Mouse (Mus musculus): ENCODE data around the gene Zdhhc18. TPM values are rescaled to one million over a fixed set of nuclear protein-coding genes. Genes with fewer than 3 reads are reported as not detected.

Gene Zdhhc18
- polyA plus RNA-seq, 1 experiment from 2014 or later: 3.0 TPM

- Histone ChIP-seq H3K4me2 (replicated peaks) (no peak overlapping the region), H3K4me1 (replicated peaks; ENCODE audit: control insufficient read depth, insufficient read depth, low read length) (no peaks in the 10 kb centered on the region), H3K4me3 (replicated peaks; ENCODE audit: low read length) (no peak overlapping the region), H3K9me3 (ENCODE audit: control insufficient read depth, low read length) (no peaks in the 10 kb centered on the region), H3K36me3 (replicated peaks; ENCODE audit: control insufficient read depth, insufficient read depth) (no peaks in the 10 kb centered on the region), H3K27me3 (ENCODE audit: control insufficient read depth, insufficient read depth, low read length) (no peaks in the 10 kb centered on the region), H3K27ac (no peak overlapping the region), H3K9ac (no peak overlapping the region)
- no peak for DNase-seq (ENCODE audit: low spot score)
- ATAC-seq (ENCODE audit: low FRiP score): no peak
- WGBS: 29% methylated on average over 8 of the region's 8 CpGs
These were observed 82.7 kb downstream of the Zdhhc18 start for GRCm38 (mm10) chr4:133567251-133567650.

GRCm38 (mm10) chr4:133563123-133563571 is 86.8 kb downstream of the Zdhhc18 start:
- H3K9me3 ChIP-seq (ENCODE audit: control insufficient read depth, low read length): no peaks in the 10 kb centered on the region
- no peak overlapping the region for H3K4me2 ChIP-seq (replicated peaks)
- no peak for ATAC-seq (ENCODE audit: low FRiP score)
- no peaks in the 10 kb centered on the region for H3K36me3 ChIP-seq (replicated peaks; ENCODE audit: control insufficient read depth, insufficient read depth)
- 73% methylated on average over 11 of the region's 11 CpGs for WGBS
- no peaks in the 10 kb centered on the region for H3K27me3 ChIP-seq (ENCODE audit: control insufficient read depth, insufficient read depth, low read length)
- no peaks in the 10 kb centered on the region for H3K4me1 ChIP-seq (replicated peaks; ENCODE audit: control insufficient read depth, insufficient read depth, low read length)
- no peak overlapping the region for H3K27ac ChIP-seq
- H3K4me3 ChIP-seq (replicated peaks; ENCODE audit: low read length): no peak overlapping the region
- no peak overlapping the region for H3K9ac ChIP-seq
- DNase-seq (ENCODE audit: low spot score): no peak

GRCm38 (mm10) chr4:133561622-133562021 is 88.3 kb downstream of the Zdhhc18 start:
- ATAC-seq (ENCODE audit: low FRiP score) (no peak), DNase-seq (ENCODE audit: low spot score) (no peak)
- H3K9ac ChIP-seq: no peak overlapping the region
- no peak overlapping the region for H3K4me3 ChIP-seq (replicated peaks; ENCODE audit: low read length)
- no peaks in the 10 kb centered on the region for H3K27me3 ChIP-seq (ENCODE audit: control insufficient read depth, insufficient read depth, low read length)
- H3K36me3 ChIP-seq (replicated peaks; ENCODE audit: control insufficient read depth, insufficient read depth): no peaks in the 10 kb centered on the region
- WGBS: 72% methylated on average over 4 of the region's 4 CpGs
- H3K27ac ChIP-seq: no peak overlapping the region
- no peak overlapping the region for H3K4me2 ChIP-seq (replicated peaks)
- no peaks in the 10 kb centered on the region for H3K4me1 ChIP-seq (replicated peaks; ENCODE audit: control insufficient read depth, insufficient read depth, low read length)
- no peaks in the 10 kb centered on the region for H3K9me3 ChIP-seq (ENCODE audit: control insufficient read depth, low read length)

- 82% methylated on average over 4 of the region's 4 CpGs for WGBS
- H3K9ac ChIP-seq: no peak overlapping the region
- ATAC-seq (ENCODE audit: low FRiP score) (no peak), DNase-seq (ENCODE audit: low spot score) (no peak)
- H3K4me1 ChIP-seq (replicated peaks; ENCODE audit: control insufficient read depth, insufficient read depth, low read length): no peaks in the 10 kb centered on the region
- H3K9me3 ChIP-seq (ENCODE audit: control insufficient read depth, low read length): no peaks in the 10 kb centered on the region
- H3K27ac ChIP-seq: no peak overlapping the region
- no peaks in the 10 kb centered on the region for H3K27me3 ChIP-seq (ENCODE audit: control insufficient read depth, insufficient read depth, low read length)
- H3K4me2 ChIP-seq (replicated peaks): no peak overlapping the region
- no peaks in the 10 kb centered on the region for H3K36me3 ChIP-seq (replicated peaks; ENCODE audit: control insufficient read depth, insufficient read depth)
- H3K4me3 ChIP-seq (replicated peaks; ENCODE audit: low read length): no peak overlapping the region
These were observed 90.1 kb downstream of the Zdhhc18 start for GRCm38 (mm10) chr4:133559846-133560245.

GRCm38 (mm10) chr4:133557041-133557717 is 92.8 kb downstream of the Zdhhc18 start:
- DNase-seq (ENCODE audit: low spot score): no peak
- Histone ChIP-seq H3K4me2 (replicated peaks) (no peak overlapping the region), H3K4me3 (replicated peaks; ENCODE audit: low read length) (no peak overlapping the region), H3K27me3 (ENCODE audit: control insufficient read depth, insufficient read depth, low read length) (no peaks in the 10 kb centered on the region), H3K9me3 (ENCODE audit: control insufficient read depth, low read length) (no peaks in the 10 kb centered on the region), H3K27ac (no peak overlapping the region), H3K36me3 (replicated peaks; ENCODE audit: control insufficient read depth, insufficient read depth) (no peaks in the 10 kb centered on the region), H3K4me1 (replicated peaks; ENCODE audit: control insufficient read depth, insufficient read depth, low read length) (no peaks in the 10 kb centered on the region), H3K9ac (no peak overlapping the region)
- ATAC-seq (ENCODE audit: low FRiP score): no peak
- 29% methylated on average over 10 of the region's 10 CpGs for WGBS

Small RNA genes within 50 kb of the gene (microRNA-seq; reads per million reads assigned to microRNA genes)
- not detected for gene Gm23158

Other genes starting within 250 kb of the Zdhhc18 start
- gene Tent5b, start 170.0 kb downstream of the Zdhhc18 start, polyA plus RNA-seq (2014; fragmentation: Nextera tagmentation; extraction: Ambion mirVana): 0.09 and 0.16 TPM in 2 replicates
- gene Trnp1, start 151.6 kb downstream of the Zdhhc18 start, polyA plus RNA-seq (2014; fragmentation: Nextera tagmentation; extraction: Ambion mirVana): 12.3 and 14.8 TPM in 2 replicates
- 0.16 TPM in 1 of 2 replicates, not detected in the other for gene Kdf1, start 131.2 kb downstream of the Zdhhc18 start, polyA plus RNA-seq (2014; fragmentation: Nextera tagmentation; extraction: Ambion mirVana)
- 170 and 176 TPM in 2 replicates for gene Nudc, start 104.2 kb downstream of the Zdhhc18 start, polyA plus RNA-seq (2014; fragmentation: Nextera tagmentation; extraction: Ambion mirVana)
- not detected in 2 replicates for gene Nr0b2, start 96.8 kb downstream of the Zdhhc18 start, polyA plus RNA-seq (2014; fragmentation: Nextera tagmentation; extraction: Ambion mirVana)
- gene Gpatch3, start 75.4 kb downstream of the Zdhhc18 start, polyA plus RNA-seq (2014; fragmentation: Nextera tagmentation; extraction: Ambion mirVana): 6.2 and 7.5 TPM in 2 replicates
- gene Gpn2, start 65.8 kb downstream of the Zdhhc18 start, polyA plus RNA-seq (2014; fragmentation: Nextera tagmentation; extraction: Ambion mirVana): 19.7 and 20.4 TPM in 2 replicates
- 2.7 and 3.9 TPM in 2 replicates for gene Sfn, start 48.0 kb downstream of the Zdhhc18 start, polyA plus RNA-seq (2014; fragmentation: Nextera tagmentation; extraction: Ambion mirVana)
- 9.9 and 10.1 TPM in 2 replicates for gene Pigv, start 22.5 kb upstream of the Zdhhc18 start, polyA plus RNA-seq (2014; fragmentation: Nextera tagmentation; extraction: Ambion mirVana)
- 35.5 and 37.8 TPM in 2 replicates for gene Arid1a, start 106.6 kb upstream of the Zdhhc18 start, polyA plus RNA-seq (2014; fragmentation: Nextera tagmentation; extraction: Ambion mirVana)
- gene Rps6ka1, start 237.6 kb upstream of the Zdhhc18 start, polyA plus RNA-seq (2014; fragmentation: Nextera tagmentation; extraction: Ambion mirVana): 25.3 and 25.7 TPM in 2 replicates

Measured in hindbrain, embryonic 14.5 days (tissue).